Mouse (Mus musculus) liver, postnatal 0 days (tissue): ENCODE data around the gene Gm973. TPM values are rescaled to one million over a fixed set of nuclear protein-coding genes. Genes with fewer than 3 reads are reported as not detected.

Source experiments
- ATAC-seq: fragments of 200-750 bp; cut with Nextera tagmentation; 2 replicates; pipeline ENCODE4 v1.8.0; 2017; ENCODE audit warnings: mild to moderate bottlenecking, moderate library complexity
- DNase-seq: peaks from one replicate; pipeline ENCODE4 v3.0.0-alpha.2; 2016
- H3K27ac ChIP-seq: fragments of 300-500 bp; sonication (generic); 2 replicates; pipeline ENCODE4 v1.5.1; 2014; ENCODE audit warnings: antibody characterized with exemption, moderate library complexity, mild to moderate bottlenecking, low read depth
- H3K27me3 ChIP-seq: fragments of 300-500 bp; sonication (generic); 2 replicates; pipeline ENCODE4 v1.6.1; 2014; ENCODE audit warnings: low read length, control low read depth, mixed read lengths; ENCODE audit not compliant: insufficient read depth
- H3K36me3 ChIP-seq: fragments of 300-500 bp; sonication (generic); replicated peaks from 2 replicates; pipeline ENCODE4 v1.6.1; 2014; ENCODE audit warnings: mild to moderate bottlenecking, control low read depth, low read length, moderate library complexity, mixed read lengths; ENCODE audit not compliant: insufficient read depth
- H3K4me1 ChIP-seq: fragments of 300-500 bp; sonication (generic); 2 replicates; pipeline ENCODE4 v1.6.1; 2014; ENCODE audit warnings: antibody characterized with exemption, mild to moderate bottlenecking, control low read depth; ENCODE audit not compliant: insufficient read depth
- H3K4me2 ChIP-seq: fragments of 300-500 bp; sonication (generic); 2 replicates; pipeline ENCODE4 v1.6.1; 2014; ENCODE audit warnings: low read depth, mild to moderate bottlenecking, low read length, moderate library complexity, mixed read lengths
- H3K4me3 ChIP-seq: fragments of 300-500 bp; sonication (generic); 2 replicates; pipeline ENCODE4 v1.5.1; 2014; ENCODE audit warnings: low read depth, low read length
- H3K9ac ChIP-seq: fragments of 300-500 bp; sonication (generic); replicated peaks from 2 replicates; pipeline ENCODE4 v1.6.1; 2014; ENCODE audit warnings: mild to moderate bottlenecking, moderate library complexity
- H3K9me3 ChIP-seq: fragments of 300-500 bp; sonication (generic); 2 replicates; pipeline ENCODE4 v1.6.1; 2016; ENCODE audit warnings: mild to moderate bottlenecking, control low read depth, low read length, mixed read lengths
- CTCF ChIP-seq: sonication (generic); IDR thresholded peaks from 2 replicates; pipeline ENCODE4 v1.5.1; 2016; ENCODE audit warnings: antibody characterized with exemption, low read depth
- EP300 ChIP-seq: IDR thresholded peaks from 2 replicates; pipeline ENCODE4 v1.6.1; 2016; ENCODE audit warnings: antibody characterized with exemption, low read depth, mild to moderate bottlenecking
- WGBS: fragments of 180-500 bp; shearing (Covaris S2); extraction: QIAGEN DNeasy Blood & Tissue Kit; methylation state at CpG from one replicate; pipeline ENCODE4 v1.1.7; 2014; ENCODE audit not compliant: insufficient replicate concordance; 5-methylcytosine and 5-hydroxymethylcytosine counted together
- polyA plus RNA-seq: library from polyadenylated mRNA; unstranded; fragments of >200 nt; fragmentation: Nextera tagmentation; extraction: Ambion mirVana; gene quantifications from 2 replicates; pipeline ENCODE4 v1.2.1, GENCODE M21; 2015

The Gm973 gene
- polyA plus RNA-seq, 1 experiment from 2014 or later = not detected

- Histone ChIP-seq H3K27me3 (no peaks in the 10 kb centered on the region), H3K4me1 (no peaks in the 10 kb centered on the region), H3K9ac (no peak overlapping the region), H3K4me3 (no peak overlapping the region), H3K9me3 (no peaks in the 10 kb centered on the region), H3K4me2 (no peak overlapping the region), H3K27ac (no peak overlapping the region), H3K36me3 (no peaks in the 10 kb centered on the region)
- 54% methylated on average over 11 of the region's 11 CpGs for WGBS
- no peak for TF ChIP-seq CTCF
- no peak for TF ChIP-seq EP300
- ATAC-seq (no peak), DNase-seq (no peak)
Measured at GRCm38 (mm10) chr1:59602531-59603416, 86.7 kb downstream of the Gm973 start.

DNA sequence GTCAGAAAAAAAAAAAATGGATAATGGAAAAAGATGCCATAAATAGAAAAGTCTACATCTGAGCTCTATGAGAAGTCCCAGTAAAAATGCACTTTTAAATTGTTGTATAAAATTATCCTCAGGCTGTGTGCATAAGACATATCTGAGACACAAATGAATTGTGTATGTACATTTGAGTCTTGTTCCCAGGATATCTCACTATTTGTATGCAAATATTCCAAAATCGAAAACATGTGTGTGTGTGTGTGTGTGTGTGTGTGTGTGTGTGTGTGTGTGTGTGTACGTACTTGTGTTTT is 87.3 kb downstream of the Gm973 start:
- H3K27me3 ChIP-seq = no peaks in the 10 kb centered on the region
- H3K9me3 ChIP-seq = no peaks in the 10 kb centered on the region
- H3K9ac ChIP-seq = no peak overlapping the region
- WGBS = 68% methylated on average over 2 of the region's 2 CpGs
- TF ChIP-seq CTCF (no peak), EP300 (no peak)
- H3K4me1 ChIP-seq = no peaks in the 10 kb centered on the region
- no peak overlapping the region for H3K4me3 ChIP-seq
- no peak for ATAC-seq
- DNase-seq = no peak
- H3K27ac ChIP-seq = no peak overlapping the region
- no peaks in the 10 kb centered on the region for H3K36me3 ChIP-seq
- H3K4me2 ChIP-seq = no peak overlapping the region

DNA sequence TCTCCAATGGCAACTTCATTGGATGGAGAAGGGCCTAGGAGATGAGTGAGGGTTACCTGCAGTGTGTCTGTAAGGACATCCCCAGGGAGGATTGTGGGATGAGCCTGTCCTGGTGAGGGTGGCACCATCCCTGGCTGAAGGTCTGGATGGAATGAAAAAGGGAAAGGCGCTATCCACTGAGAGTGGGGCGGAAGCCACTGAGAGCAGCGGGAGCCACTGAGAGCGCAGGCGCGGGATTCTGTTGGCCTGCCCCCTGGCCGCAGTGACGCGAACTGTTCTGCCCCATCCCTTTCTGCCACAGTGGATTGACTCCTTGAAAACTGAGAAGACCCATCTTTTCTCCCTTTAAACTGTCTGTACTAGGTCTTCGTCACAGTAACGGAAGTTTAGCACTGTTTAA is 87.8 kb downstream of the Gm973 start:
- Histone ChIP-seq H3K4me1 (no peaks in the 10 kb centered on the region), H3K4me3 (no peak overlapping the region), H3K27ac (no peak overlapping the region), H3K9ac (no peak overlapping the region), H3K27me3 (no peaks in the 10 kb centered on the region), H3K36me3 (no peaks in the 10 kb centered on the region), H3K9me3 (no peaks in the 10 kb centered on the region), H3K4me2 (no peak overlapping the region)
- WGBS = 33% methylated on average over 11 of the region's 11 CpGs
- TF ChIP-seq CTCF = peak; percentile 49
- TF ChIP-seq EP300 = no peak
- no peak for ATAC-seq
- DNase-seq = no peak

GRCm38 (mm10) chr1:59606479-59606878 is 90.4 kb downstream of the Gm973 start:
- Histone ChIP-seq H3K36me3 (no peaks in the 10 kb centered on the region), H3K4me3 (no peak overlapping the region), H3K27me3 (no peaks in the 10 kb centered on the region), H3K27ac (no peak overlapping the region), H3K4me2 (no peak overlapping the region), H3K4me1 (no peaks in the 10 kb centered on the region), H3K9me3 (no peaks in the 10 kb centered on the region), H3K9ac (no peak overlapping the region)
- 89% methylated on average over 13 of the region's 13 CpGs for WGBS
- TF ChIP-seq CTCF = no peak
- TF ChIP-seq EP300 = no peak
- ATAC-seq (no peak), DNase-seq (no peak)

DNA sequence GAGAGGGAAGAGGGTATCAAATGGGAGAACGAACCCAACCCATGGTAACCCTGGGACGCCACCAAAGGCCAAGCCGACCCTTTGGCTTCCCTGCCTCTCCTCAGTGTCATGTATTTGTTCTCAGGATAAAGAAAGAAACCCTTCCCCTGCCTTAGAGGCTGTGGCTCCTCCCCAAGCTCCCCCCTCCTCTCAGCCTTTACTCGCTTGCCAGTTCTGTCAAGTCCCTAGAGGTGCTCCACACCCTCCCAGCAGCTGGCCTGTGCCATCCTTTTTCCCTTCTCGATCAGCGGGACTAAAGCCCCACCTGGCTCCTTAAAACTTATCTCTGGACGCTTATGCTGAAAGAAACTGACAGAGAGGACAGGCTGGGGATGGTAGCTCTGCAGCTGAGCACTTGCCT is 91.0 kb downstream of the Gm973 start:
- Histone ChIP-seq H3K9ac (no peak overlapping the region), H3K27me3 (no peaks in the 10 kb centered on the region), H3K9me3 (no peaks in the 10 kb centered on the region), H3K36me3 (no peaks in the 10 kb centered on the region), H3K4me3 (no peak overlapping the region), H3K4me2 (no peak overlapping the region), H3K27ac (no peak overlapping the region), H3K4me1 (no peaks in the 10 kb centered on the region)
- DNase-seq (no peak), ATAC-seq (no peak)
- 55% methylated on average over 7 of the region's 7 CpGs for WGBS
- TF ChIP-seq CTCF (no peak), EP300 (no peak)

GRCm38 (mm10) chr1:59608125-59608762 is 92.2 kb downstream of the Gm973 start:
- WGBS = 71% methylated on average over 7 of the region's 7 CpGs
- Histone ChIP-seq H3K4me3 (no peak overlapping the region), H3K27me3 (no peaks in the 10 kb centered on the region), H3K27ac (no peak overlapping the region), H3K4me2 (no peak overlapping the region), H3K9me3 (no peaks in the 10 kb centered on the region), H3K36me3 (no peaks in the 10 kb centered on the region), H3K4me1 (no peaks in the 10 kb centered on the region), H3K9ac (no peak overlapping the region)
- DNase-seq = no peak
- ATAC-seq = no peak
- TF ChIP-seq EP300 (no peak), CTCF (no peak)
